Mouse (Mus musculus): ENCODE results near the gene Kctd20.

Kctd20 gene

GRCm38 (mm10) chr17:28951831-28952799 lies at the start of gene Kctd20:
Kctd20 (plus strand) TSS chr17:28951950.
- peak; percentile 92 to 95 for DNase-seq (ENCODE audit: low spot score in 2 of 2)

GRCm38 (mm10) chr17:28904546-28905376 lies 47.0 kb upstream of the Kctd20 start:
- DNase-seq (ENCODE audit: low spot score in 2 of 2) = peak; percentile 25 to 52

- DNase-seq (ENCODE audit: low spot score in 2 of 2) = no peak
These were observed 46.3 kb upstream of the Kctd20 start for GRCm38 (mm10) chr17:28905377-28905916.

- no peak for DNase-seq (ENCODE audit: low spot score in 2 of 2)
These were observed 43.8 kb upstream of the Kctd20 start for GRCm38 (mm10) chr17:28907959-28908358.

GRCm38 (mm10) chr17:28909252-28909941 lies 42.4 kb upstream of the Kctd20 start:
- DNase-seq (ENCODE audit: low spot score in 2 of 2) = peak in 1 of 2 experiments; percentile 32

- DNase-seq (ENCODE audit: low spot score in 2 of 2) = no peak
These were observed 41.6 kb upstream of the Kctd20 start for GRCm38 (mm10) chr17:28910139-28910538.

- no peak for DNase-seq (ENCODE audit: low spot score in 2 of 2)
These were observed 38.5 kb upstream of the Kctd20 start for GRCm38 (mm10) chr17:28913200-28913599.

GRCm38 (mm10) chr17:28913940-28914339 lies 37.8 kb upstream of the Kctd20 start:
- DNase-seq (ENCODE audit: low spot score in 2 of 2) = no peak

- DNase-seq (ENCODE audit: low spot score in 2 of 2) = no peak
These were observed 36.6 kb upstream of the Kctd20 start, which contains the start of gene 4930539E08Rik for GRCm38 (mm10) chr17:28915060-28915628. 4930539E08Rik (minus strand) TSS chr17:28915324.

GRCm38 (mm10) chr17:28916520-28916919 lies 35.2 kb upstream of the Kctd20 start:
- no peak for DNase-seq (ENCODE audit: low spot score in 2 of 2)

- DNase-seq (ENCODE audit: low spot score in 2 of 2) = no peak
These were observed 30.7 kb upstream of the Kctd20 start for GRCm38 (mm10) chr17:28921086-28921485.

- no peak for DNase-seq (ENCODE audit: low spot score in 2 of 2)
These were observed 29.7 kb upstream of the Kctd20 start for GRCm38 (mm10) chr17:28922096-28922495.

GRCm38 (mm10) chr17:28924957-28925595 lies 26.7 kb upstream of the Kctd20 start:
- DNase-seq (ENCODE audit: low spot score in 2 of 2) = no peak

- peak; percentile 55 to 70 for DNase-seq (ENCODE audit: low spot score in 2 of 2)
These were observed 25.4 kb upstream of the Kctd20 start for GRCm38 (mm10) chr17:28926380-28926779.

GRCm38 (mm10) chr17:28926866-28927635 lies 24.7 kb upstream of the Kctd20 start:
- DNase-seq (ENCODE audit: low spot score in 2 of 2) = no peak

- no peak for DNase-seq (ENCODE audit: low spot score in 2 of 2)
These were observed 23.7 kb upstream of the Kctd20 start for GRCm38 (mm10) chr17:28928004-28928403.

GRCm38 (mm10) chr17:28929369-28929768 lies 22.4 kb upstream of the Kctd20 start:
- no peak for DNase-seq (ENCODE audit: low spot score in 2 of 2)

GRCm38 (mm10) chr17:28930392-28931074 lies 21.2 kb upstream of the Kctd20 start:
- DNase-seq (ENCODE audit: low spot score in 2 of 2) = peak; percentile 50 to 73

Measured in spleen, postnatal 36 days (tissue).